Mouse (Mus musculus): ENCODE results near the gene H2afv.

H2afv gene

DNA sequence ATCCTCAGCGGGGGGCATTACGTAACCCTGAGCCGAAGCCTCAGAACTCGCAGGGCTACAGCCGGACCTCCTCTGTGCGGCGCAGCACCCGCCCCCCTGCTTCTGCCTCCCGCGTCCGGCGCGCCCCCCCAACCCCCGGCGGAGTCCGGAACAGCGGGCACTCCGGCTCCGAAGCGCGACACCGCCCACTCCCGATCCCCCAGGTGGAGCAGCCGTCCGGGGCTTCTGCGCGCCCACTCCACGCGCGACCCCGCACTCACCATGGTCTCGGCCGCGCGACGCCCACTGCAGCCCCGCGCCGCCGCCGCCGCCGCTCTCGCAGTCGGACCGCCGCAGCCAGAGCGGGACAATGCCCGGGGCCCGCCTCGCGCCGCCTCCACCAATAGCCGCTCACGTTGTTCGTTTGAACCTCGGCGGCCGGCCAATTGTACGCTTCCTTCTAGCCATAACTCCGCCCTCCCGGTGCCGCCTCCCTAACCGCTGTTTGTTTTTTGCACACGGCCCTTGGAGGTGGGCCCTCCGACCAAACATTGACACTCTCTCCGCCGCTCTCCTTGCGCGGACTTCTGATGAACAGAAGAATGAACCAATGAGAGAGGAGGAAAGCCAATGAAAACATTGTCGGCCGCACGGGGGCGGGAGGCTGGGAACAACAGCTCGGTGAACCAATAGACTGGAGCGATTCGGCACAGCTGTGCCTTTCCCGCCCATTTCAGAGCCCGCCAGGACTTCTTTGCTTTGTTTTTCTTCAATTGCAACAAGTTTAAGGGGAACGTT, at the start of gene H2afv:
TSS of gene H2afv (minus strand) at position 367 of the 777 bp plus-strand sequence.
- DNase-seq (ENCODE audit: low spot score), result peak; percentile 99

- no peak for DNase-seq (ENCODE audit: low spot score)
Observed at GRCm38 (mm10) chr11:6489691-6490503, 45.7 kb upstream of the H2afv start.

GRCm38 (mm10) chr11:6489257-6489656, 45.0 kb upstream of the H2afv start:
- DNase-seq (ENCODE audit: low spot score), result no peak

GRCm38 (mm10) chr11:6488041-6488684, 43.9 kb upstream of the H2afv start:
- no peak for DNase-seq (ENCODE audit: low spot score)

DNA sequence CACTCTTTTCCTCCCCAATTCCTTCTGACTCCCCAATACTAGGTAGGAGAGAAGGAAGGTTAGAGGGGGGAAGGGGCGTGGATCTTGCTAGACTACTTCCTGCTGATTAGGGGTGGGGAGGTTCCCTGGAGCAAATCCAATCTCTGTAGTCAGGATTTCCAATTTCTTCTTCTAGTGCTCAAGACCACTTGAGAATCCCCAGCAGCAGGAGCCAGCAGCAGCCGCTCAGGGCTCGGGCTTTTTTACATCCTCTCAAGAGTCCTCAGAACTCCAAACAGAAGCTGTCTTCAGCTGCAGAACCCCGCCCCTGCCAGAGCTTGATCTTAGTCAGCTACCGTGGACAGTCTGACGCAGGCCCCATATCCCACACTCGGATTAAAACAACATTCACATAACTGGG, 43.3 kb upstream of the H2afv start:
- no peak for DNase-seq (ENCODE audit: low spot score)

DNA sequence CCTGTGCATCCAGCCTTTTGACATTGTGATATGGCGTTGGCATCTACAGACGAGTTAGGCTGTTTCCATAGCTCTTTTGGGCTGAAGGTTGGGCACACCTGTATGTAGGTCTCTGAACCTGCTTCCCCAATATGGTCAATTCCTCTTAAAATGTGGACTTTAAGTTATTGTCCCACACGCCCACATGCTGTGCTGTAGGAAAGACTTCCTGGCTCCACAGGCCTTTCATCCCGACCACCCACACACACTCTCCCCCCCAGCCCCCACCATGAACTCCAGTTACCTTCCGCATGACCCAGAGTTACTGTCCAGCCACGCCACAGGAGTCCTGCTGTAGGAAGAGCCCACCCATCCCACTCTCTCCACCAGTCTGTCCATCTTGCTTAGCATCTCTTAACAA, 42.7 kb upstream of the H2afv start:
- DNase-seq (ENCODE audit: low spot score), result no peak

DNA sequence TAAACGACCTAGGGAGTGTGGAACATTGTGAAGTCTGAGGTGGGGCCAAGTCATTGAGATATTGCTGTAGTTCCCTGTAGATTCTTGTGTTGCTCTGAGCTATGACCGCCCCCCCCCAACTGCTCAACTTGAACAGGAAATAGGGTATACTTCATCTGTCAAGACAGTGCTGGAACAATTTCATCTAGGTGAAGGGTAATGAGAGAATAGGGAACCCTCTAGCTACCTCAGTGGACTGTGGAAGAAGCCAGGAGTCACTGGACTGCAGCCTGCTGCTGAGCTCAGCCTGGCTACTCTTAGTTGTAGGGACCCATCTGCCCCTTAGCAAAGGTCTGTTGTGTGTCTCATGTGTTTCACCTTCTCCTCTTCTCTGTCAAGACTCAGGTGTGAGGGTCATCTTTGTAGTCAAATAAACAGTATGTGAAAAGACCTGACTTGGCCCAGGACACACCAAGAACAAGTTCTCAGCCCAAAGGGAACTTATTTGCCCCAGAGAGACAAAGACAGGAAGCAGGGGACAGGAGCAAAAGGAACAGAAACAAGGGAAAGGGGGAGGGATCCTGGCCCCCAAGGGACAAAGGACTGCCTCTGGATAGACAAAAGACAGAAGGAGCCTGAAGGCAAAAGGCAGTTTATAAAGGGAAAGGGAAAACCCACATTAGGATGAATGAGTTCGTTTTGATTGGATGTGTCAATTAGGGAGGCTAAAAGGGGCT, 40.2 kb upstream of the H2afv start:
- DNase-seq (ENCODE audit: low spot score), result no peak

GRCm38 (mm10) chr11:6483103-6483502, 38.9 kb upstream of the H2afv start:
- DNase-seq (ENCODE audit: low spot score), result no peak

GRCm38 (mm10) chr11:6481669-6482185, 37.5 kb upstream of the H2afv start:
- no peak for DNase-seq (ENCODE audit: low spot score)

DNA sequence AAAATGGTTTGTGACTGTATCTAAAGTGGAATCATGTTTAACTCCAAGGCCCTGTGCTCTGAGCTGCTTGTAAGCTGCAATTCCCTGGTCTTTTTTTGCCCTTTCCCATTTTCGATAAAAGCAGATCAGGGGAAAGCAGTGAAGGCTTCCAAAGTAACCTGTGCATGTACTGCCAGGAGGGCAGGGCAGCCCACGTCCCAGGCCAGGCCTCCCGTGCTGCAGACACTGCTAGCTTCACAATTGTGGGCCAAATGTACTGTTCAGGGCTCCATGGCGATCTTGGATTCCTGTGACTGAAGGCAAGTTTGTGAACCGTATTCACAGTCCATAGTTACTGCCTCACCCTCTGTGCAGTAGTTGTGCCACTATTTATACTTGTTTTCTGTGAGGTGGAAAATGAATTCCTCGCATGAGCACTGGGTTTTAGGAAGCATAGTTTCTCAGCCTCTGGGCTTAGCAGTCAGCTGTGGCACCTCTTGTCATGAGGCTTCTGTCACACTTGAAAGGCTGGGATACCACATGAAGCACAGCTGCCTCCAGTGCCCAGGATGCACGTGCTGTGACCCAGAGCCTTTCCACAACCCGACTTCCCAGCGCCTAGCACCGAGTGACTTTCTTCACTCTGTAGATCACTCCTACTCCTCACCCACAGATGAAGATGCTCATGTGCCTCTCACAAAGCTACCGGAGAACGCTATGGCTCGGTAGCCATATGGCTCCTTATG, 36.6 kb upstream of the H2afv start:
- DNase-seq (ENCODE audit: low spot score), result no peak

DNA sequence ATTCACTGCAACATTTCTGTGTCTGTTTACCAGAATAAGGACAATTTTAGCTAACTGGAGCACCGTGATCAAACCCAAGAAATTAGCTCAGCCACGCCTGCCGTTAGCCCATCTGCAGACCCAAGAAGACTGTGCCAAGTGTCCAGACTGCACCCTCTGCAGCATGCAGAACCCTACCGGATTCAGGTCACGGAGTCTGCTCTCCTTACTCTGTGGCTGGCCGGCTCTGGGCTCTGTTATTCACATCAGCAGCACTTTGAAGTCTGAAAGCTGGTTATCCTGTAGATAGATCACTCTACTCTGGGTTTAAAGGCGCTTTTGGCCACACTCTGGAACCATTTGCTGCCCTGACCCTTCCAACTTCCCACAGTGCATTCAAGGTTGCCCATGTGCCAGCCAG, 35.9 kb upstream of the H2afv start:
- DNase-seq (ENCODE audit: low spot score), result no peak

DNA sequence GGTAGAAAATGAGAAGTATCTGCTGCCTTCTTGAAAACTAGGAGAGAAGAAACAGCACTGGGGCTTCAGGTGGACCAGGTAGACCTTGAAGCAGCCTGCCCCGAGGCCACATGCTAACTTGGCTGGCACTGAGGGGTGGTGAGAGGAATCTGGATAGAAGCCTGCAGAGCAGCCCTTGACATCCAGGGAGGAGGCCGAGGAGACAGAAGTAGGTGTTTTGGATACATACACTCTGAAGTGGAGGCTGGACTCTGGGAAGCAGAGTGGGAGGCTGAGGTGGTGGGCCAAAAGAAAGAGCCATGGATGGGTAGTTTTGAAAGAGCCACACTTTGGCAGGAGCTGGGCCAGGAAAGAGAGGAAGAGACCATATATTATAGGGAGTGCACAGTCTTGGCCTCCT, 35.0 kb upstream of the H2afv start:
- DNase-seq (ENCODE audit: low spot score), result no peak

- DNase-seq (ENCODE audit: low spot score), result no peak
Observed at GRCm38 (mm10) chr11:6477350-6477749, 33.1 kb upstream of the H2afv start.

DNA sequence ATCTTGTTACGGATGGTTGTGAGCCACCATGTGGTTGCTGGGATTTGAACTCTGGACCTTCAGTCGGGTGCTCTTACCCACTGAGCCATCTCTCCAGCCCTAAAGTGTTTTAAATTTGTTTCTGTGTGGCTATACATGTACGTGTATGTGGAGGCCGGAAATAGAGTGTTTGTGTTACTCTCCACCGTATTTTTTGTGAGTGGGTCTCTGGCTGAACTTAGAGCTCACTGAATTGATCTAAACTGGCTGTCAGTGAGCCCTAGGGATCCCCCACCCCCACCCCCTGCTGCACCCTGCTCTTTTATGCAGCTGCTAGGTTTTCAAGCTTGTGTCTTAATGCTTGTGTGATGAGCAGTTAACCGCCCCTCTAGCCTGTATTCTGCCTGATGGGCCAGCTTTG, 32.6 kb upstream of the H2afv start:
- no peak for DNase-seq (ENCODE audit: low spot score)

- peak; percentile 83 for DNase-seq (ENCODE audit: low spot score)
Observed at GRCm38 (mm10) chr11:6475867-6476484, 31.7 kb upstream of the H2afv start, which contains the start of gene Purb. Purb (minus strand) TSS chr11:6475917.

- peak; percentile 19 for DNase-seq (ENCODE audit: low spot score)
Observed at GRCm38 (mm10) chr11:6474874-6475731, 30.9 kb upstream of the H2afv start.

DNA sequence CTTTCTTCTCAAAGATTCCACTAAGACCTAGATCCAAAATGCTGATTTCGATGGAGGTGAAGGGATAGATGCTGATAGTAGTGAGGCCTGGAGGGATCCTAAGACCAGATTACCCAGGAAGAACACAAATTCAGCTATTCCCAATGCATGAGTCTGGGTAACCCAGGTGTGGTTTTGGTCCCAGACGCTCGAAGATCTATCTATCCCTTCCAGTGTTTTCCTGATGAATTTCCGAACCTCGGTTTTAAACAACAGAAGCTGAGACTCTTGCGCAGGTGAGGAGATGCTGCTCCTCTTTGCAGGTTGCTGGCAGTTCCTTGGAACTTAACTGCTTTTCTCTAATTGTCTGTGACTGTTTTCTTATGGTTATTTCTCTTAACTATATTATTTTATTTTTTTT, 30.1 kb upstream of the H2afv start:
- no peak for DNase-seq (ENCODE audit: low spot score)

DNA sequence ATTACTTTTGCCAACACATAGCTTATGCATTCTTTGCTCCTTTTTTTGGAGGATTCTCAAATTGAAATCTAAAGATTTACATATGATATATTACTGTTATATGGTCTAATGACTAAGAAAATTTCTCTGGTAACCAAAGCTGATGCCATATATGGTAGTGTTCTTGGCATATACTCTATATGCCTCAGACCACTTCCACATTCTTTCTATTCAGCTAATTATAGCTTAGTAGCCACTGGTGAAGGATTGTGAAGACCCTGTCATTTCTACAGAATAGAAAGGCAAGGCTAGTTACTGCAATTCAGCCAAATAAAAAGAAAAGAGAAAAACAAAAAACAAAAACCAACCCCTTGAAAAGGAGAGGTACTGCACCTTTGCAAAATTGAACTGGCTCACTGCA, 27.8 kb upstream of the H2afv start:
- DNase-seq (ENCODE audit: low spot score), result no peak

DNA sequence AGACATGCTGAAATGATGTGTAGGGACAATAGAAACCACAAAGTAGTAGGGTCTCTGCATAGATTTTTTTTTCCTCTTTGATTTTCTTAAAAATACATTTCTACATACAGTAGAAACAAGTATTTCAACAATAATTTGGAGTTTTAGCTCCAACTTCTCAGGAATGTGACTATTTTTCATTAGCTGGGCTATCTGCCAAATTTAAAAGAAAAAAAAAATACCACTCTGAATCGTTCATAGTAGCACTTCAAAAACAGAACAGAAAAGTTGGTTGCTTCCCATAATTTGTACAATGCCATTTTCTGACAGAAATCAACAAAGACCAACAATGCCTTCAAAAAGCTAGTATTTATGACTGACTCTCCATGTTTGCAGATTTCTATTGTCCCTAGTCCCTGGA, 27.2 kb upstream of the H2afv start:
- no peak for DNase-seq (ENCODE audit: low spot score)

DNA sequence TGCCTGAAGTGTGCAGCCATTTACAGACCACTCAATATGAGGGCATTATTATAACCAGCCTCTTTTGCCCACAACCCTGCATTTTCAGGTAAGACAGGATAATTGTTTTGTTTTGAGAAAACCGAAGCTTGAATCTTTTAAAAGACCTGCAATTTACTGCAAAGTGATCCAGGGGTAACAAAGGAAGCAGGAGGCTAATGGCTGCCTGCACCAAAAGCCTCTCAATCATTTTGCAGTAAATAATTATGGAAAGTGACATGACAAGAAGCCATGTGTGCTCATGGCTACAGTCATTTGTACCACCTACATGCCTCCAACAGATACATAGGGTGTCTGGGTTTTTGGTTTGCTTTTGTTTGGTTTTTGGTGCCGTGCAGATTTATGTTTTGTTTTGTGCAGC, 26.8 kb upstream of the H2afv start:
- no peak for DNase-seq (ENCODE audit: low spot score)
